Mouse (Mus musculus) megakaryocyte progenitor cell, adult 5-6 weeks (primary cell): Measurements from ENCODE around the gene Trex1. TPM values are rescaled to one million over a fixed set of nuclear protein-coding genes. Genes with fewer than 3 reads are reported as not detected.

Experiments
- ATAC-seq: replicated peaks from 2 replicates; pipeline ENCODE4 v1.8.0; 2016; ENCODE audit warnings: mild to moderate bottlenecking, moderate TSS enrichment, inconsistent platforms; ENCODE audit not compliant: poor library complexity
- total RNA-seq, 2 experiments: library from RNA; stranded (forward) in 1 of 2; stranded (reverse) in 1 of 2; fragments of 157-497, 149-512 nt in 1 of 2; fragments of 200-1000 nt in 1 of 2; gene quantifications; 2 replicates each; pipeline versions ENCODE4 v1.2.3 to v1.2.4; 2015 to 2017

Gene Trex1
- 22.4 and 24.1 TPM in 2 replicates for total RNA-seq (2015)
- 12.3 and 15.6 TPM in 2 replicates for total RNA-seq (2017)

DNA sequence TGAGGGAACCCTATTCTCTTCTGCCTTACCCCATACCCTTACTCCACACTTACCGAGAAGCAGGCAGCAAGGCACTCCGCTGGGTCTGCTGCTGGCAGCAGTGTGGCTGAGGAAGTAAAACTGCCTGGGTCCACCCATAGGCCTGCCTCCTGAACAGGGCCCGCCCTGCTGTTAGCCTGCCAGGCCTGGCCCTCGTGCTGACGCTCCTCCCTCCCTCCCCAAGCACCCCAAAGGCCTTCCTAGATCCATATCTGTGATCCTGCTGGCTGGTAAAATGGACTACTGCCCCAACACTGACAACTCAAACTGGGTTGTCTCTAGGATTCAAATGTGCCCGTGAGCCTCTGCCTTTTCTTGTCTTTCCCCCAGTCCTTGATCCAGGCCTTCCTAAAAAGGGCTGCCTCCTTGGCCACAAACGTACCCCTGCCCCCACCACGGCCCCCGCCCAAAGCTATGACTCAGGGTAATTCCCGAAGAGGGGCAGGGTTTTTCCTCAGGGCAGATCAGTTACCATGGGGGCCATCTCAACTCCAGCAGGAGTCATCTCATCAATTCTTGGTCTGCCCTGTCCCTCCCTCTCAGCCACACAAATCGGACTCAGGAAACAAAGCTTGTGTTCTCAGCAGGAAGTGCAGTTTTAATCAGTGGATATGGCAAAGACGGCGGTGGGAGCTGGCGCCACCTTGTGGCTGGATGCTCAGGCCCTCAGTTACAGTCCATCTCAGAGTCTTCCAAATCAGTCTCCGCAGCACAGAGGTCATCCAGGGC, at the start of gene Trex1:
Trex1 (minus strand) TSS at position 599 of the 768 bp plus-strand sequence.
- ATAC-seq = peak; percentile 70

GRCm38 (mm10) chr9:109107341-109107740, 47.8 kb upstream of the Trex1 start:
- ATAC-seq = no peak

- no peak for ATAC-seq
Measured at GRCm38 (mm10) chr9:109105648-109106047, 46.1 kb upstream of the Trex1 start.

GRCm38 (mm10) chr9:109105011-109105410, 45.5 kb upstream of the Trex1 start:
- ATAC-seq = no peak

DNA sequence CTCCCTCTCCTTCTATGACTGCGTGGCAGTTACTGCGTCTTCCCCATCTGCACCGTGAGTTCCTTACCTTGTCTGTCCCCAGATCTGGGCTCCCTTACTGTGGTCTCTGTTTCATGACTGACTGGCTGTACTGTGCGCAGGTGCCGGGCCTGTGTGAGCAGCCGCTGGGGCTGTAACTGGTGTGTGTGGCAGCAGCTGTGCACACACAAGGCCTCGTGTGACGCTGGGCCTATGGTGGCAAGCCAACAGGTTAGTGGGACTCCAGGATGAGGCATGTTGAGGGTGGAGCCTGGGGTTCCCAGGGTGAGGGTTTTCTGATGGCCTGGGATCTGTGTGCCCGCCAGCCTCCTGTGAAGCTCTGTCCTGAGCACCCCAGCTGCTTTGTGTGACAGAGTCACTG, 44.5 kb upstream of the Trex1 start:
- no peak for ATAC-seq

GRCm38 (mm10) chr9:109103250-109103649, 43.7 kb upstream of the Trex1 start:
- ATAC-seq = peak; percentile 27

DNA sequence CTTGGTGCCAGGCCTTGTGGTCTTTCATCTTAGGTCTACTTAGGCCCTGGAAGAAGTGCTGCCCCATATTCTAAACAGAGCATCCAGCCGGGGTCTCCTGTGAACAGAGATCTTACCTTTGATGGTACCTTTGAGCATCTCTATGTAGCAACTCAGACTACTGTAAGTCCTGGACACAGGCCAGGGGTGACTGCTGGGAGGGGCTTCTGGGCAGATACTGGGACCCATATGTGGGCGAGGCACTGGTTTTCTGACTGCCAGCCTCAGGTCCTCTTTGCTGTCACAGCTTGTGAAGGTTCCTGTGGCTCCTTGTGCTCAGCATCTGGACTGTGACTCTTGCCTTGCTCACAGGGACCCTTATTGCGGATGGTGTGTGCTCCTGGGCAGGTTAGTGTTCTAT, 43.0 kb upstream of the Trex1 start:
- ATAC-seq = no peak

- no peak for ATAC-seq
Measured at GRCm38 (mm10) chr9:109101933-109102445, 42.5 kb upstream of the Trex1 start.

DNA sequence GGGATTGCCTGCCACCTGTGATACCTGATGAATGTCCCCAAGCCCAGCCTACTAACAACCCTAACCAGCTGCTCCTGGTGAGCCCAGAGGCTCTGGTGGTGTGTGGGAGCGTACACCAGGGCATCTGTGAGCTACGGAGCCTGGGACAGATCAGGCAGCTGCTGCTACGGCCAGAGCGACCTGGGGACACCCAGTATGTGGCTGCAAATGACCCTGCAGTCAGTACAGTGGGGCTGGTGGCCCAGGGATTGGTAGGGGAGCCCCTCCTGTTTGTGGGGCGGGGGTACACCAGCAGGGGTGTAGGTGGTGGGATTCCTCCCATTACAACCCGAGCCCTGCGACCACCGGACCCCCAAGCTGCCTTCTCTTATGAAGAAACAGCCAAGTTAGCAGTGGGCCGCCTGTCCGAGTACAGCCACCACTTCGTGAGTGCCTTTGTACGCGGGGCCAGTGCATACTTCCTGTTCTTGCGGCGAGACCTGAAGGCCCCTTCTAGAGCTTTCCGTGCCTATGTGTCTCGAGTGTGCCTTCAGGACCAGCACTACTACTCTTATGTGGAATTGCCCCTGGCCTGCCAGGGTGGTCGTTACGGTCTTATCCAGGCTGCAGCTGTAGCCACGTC, 40.9 kb upstream of the Trex1 start:
- ATAC-seq = peak; percentile 35

- ATAC-seq = no peak
Measured at GRCm38 (mm10) chr9:109098969-109099368, 39.4 kb upstream of the Trex1 start.

- no peak for ATAC-seq
Measured at GRCm38 (mm10) chr9:109098366-109098765, 38.8 kb upstream of the Trex1 start.

- ATAC-seq = no peak
Measured at GRCm38 (mm10) chr9:109097831-109098230, 38.3 kb upstream of the Trex1 start.

- no peak for ATAC-seq
Measured at GRCm38 (mm10) chr9:109097291-109097690, 37.8 kb upstream of the Trex1 start.

DNA sequence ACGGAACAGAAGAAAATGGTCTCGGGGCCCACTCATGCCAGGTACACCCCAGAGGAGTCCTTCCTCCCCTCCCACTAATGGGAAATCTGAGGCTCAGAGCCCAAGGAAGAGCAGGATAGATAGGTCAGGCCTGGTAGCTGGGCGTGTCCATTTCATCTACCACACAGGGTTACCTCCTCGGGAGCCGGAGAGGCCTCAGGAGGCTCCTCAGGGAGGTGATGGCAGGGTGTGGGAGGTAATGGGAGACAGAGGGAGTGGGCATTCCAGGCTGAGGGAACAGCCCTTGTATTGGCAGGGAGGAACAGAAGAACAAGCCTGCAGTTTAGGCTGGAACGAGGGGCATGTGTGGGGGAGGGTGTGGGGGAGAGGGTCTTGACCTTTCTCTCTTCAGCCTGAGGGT, 37.3 kb upstream of the Trex1 start:
- no peak for ATAC-seq

GRCm38 (mm10) chr9:109096251-109096661, 36.7 kb upstream of the Trex1 start:
- no peak for ATAC-seq

DNA sequence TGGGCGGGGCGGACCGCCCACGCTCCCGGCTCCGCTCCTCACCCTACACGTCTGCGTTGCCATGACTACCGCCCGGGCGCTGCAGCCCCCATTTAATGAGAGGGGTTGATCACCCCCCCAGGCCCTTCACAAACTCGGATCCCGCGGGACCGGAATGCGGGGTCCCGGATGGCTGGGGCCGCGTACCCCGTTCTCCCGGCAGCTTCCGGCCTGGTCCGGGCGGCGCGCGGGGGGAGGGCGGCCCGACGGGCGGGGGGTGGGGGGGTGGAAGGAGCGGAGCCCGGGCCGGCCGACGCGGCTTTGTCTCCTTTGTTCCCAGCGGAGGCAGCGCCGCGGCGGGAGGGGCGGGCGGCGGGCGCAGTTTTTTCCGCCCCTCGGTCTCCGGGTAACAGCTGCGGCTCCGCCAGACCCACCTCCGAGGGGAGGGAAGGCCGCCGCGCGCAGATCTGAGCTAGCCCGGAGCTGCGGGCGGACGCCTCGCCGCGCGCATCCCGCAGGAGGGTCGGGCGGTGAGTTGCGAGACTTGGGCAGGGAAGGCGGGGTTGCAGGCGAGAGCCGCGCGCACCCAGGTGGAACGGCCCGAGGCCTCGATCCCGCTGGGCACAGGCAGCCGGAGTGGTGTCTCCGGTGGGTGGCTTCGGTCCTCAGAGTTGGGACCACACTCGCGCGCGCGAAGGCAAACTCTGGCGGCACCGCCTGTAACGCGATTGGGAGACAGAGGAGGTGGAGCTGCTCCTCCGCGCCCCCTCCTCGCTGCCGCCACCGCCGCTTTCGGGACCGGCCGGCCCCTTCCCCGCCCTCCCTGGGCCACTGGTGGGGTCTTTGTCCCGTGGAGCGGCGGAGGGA, 35.8 kb upstream of the Trex1 start, which contains the start of gene Plxnb1:
Plxnb1 (plus strand) TSS at position 253 of the 846 bp plus-strand sequence.
- peak; percentile 49 for ATAC-seq

DNA sequence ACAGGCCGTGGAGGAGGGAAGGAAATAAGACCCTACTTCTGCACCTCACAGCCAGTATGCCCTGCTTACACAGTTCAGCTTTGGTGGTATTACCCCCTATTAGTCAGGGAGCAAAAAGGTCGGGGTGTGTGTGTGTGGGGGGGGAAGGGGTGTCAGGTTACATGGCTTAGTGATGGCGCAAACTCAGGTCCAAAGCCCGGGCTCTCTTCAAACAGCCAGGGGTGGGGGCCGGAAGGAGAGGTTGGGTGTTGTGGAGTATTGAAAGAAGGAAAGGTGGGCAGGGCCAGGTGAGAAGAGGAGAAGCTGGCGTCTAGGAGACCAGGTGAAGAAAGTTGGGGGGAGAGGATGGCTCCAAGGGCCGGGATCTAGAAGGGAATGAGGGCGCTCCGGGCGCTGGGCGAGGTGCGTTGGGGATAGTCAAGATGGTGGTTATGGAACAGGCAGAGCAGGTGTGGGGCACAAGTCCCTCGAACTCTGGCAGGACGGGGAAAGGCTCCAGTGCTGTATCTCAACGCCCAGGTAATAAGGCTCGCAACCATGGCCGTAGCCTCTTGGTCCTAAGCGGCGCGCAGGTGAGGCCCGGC, 35.1 kb upstream of the Trex1 start:
- ATAC-seq = peak; percentile 12; the same call in 1 of the 2 replicates

- no peak for ATAC-seq
Measured at GRCm38 (mm10) chr9:109093786-109094552, 34.4 kb upstream of the Trex1 start.

DNA sequence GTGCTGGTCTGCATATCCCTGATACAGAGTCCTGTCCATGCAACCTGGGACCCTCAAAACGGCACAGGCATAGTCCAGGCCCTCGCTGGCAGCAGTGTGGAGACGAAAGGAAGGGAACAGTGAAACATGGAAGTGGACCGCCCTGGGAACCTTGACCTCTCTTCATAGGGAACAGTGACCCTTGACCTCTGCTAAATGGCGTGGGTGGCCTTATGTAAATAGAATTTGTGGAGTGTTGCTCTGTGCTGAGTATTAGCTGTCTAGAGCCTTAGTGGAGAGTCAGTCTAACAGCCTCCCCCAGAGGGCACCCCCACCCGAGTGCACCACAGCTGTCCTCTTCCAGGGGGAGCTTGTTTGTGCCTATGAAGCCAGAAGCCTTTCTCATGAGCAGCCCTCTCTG, 33.3 kb upstream of the Trex1 start:
- no peak for ATAC-seq

GRCm38 (mm10) chr9:109091802-109092201, 32.3 kb upstream of the Trex1 start:
- no peak for ATAC-seq
